Mouse (Mus musculus): ENCODE measurements at regions not wholly inside any gene's neighbourhood (a gene's known extent, or its start where the extent isn't known, plus 50 kb on each side); places are given as distances from the start of the nearest gene placed in this dataset.

DNA sequence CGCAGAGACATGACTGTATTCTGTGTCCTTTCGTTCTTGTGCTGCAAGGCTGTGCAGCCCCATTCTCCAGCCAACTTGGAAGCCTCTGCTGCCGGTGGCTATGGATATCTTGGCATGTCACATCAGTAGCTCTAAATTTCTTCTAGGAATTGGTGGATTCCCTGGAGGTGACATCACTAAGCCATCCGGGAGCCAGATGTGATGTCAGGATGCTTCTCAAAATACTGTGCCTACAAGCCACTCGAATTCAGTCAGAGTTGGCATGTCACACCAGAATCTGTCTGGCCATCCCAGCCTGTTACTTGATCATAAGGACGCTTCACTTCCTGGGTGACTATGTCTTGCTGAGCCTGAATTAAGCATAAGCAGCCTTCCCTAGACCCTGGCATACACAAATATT lies 359.9 kb downstream of the Mctp2 start:
- TF ChIP-seq GATA1 (IDR thresholded peaks at IDR 0.05; ENCODE audit: borderline replicate concordance, low read length) (no peak), FLI1 (IDR thresholded peaks at IDR 0.05; ENCODE audit: low read length) (no peak)
